Mouse (Mus musculus) liver, embryonic 14.5 days (tissue): ENCODE measurements around the gene Mpc2. TPM values are rescaled to one million over a fixed set of nuclear protein-coding genes. Genes with fewer than 3 reads are reported as not detected.

Source experiments
- ATAC-seq: fragments of 200-750 bp; cut with Nextera tagmentation; 2 replicates; pipeline ENCODE4 v1.8.0; 2017; ENCODE audit warnings: moderate number of reproducible peaks, mild to moderate bottlenecking, moderate library complexity; ENCODE audit not compliant: insufficient read depth
- DNase-seq, 3 experiments: peaks; one replicate each; pipeline ENCODE4 v3.0.0-alpha.2; 2012 to 2013; ENCODE audit warnings: low read depth in 3 of 3, low spot score in 3 of 3
- H3K27ac ChIP-seq: fragments of 300-500 bp; sonication (generic); 2 replicates; pipeline ENCODE4 v1.5.1; 2014; ENCODE audit warnings: moderate library complexity, mild to moderate bottlenecking, control low read depth, inconsistent platforms
- H3K27me3 ChIP-seq: fragments of 300-500 bp; sonication (generic); 2 replicates; pipeline ENCODE4 v1.6.1; 2014; ENCODE audit warnings: mild to moderate bottlenecking, low read length, moderate library complexity; ENCODE audit not compliant: control insufficient read depth, insufficient read depth
- H3K36me3 ChIP-seq: fragments of 300-500 bp; sonication (generic); replicated peaks from 2 replicates; pipeline ENCODE4 v1.6.1; 2014; ENCODE audit warnings: low read depth; ENCODE audit not compliant: control insufficient read depth, insufficient read depth
- H3K4me1 ChIP-seq, 2 experiments: fragments of 200-500 bp in 1 of 2; fragments of 300-500 bp in 1 of 2; sonication (generic) in 1 of 2; replicated peaks; 2 replicates each; pipeline ENCODE4 v1.6.1; 2012 to 2014; ENCODE audit warnings: antibody characterized with exemption in 1 of 2, inconsistent platforms in 1 of 2, low read length in 1 of 2; ENCODE audit not compliant: control insufficient read depth in 2 of 2, insufficient read depth in 2 of 2
- H3K4me2 ChIP-seq: fragments of 300-500 bp; sonication (generic); 2 replicates; pipeline ENCODE4 v1.6.1; 2014; ENCODE audit warnings: low read depth, mild to moderate bottlenecking, control low read depth, moderate library complexity
- H3K4me3 ChIP-seq, 2 experiments: fragments of 200-500 bp in 1 of 2; fragments of 300-500 bp in 1 of 2; sonication (generic) in 1 of 2; 2 replicates each; pipeline ENCODE4 v1.5.1; 2012 to 2014; ENCODE audit warnings: low read depth in 2 of 2, low read length in 2 of 2, mild to moderate bottlenecking in 2 of 2, control low read depth in 1 of 2, inconsistent platforms in 1 of 2, moderate library complexity in 1 of 2; ENCODE audit not compliant: insufficient read depth in 1 of 2
- H3K9ac ChIP-seq: fragments of 300-500 bp; sonication (generic); replicated peaks from 2 replicates; pipeline ENCODE4 v1.6.1; 2014; ENCODE audit warnings: mild to moderate bottlenecking, control low read depth, moderate library complexity
- H3K9me3 ChIP-seq: fragments of 300-500 bp; sonication (generic); 2 replicates; pipeline ENCODE4 v1.6.1; 2016; ENCODE audit warnings: low read length, mixed read lengths; ENCODE audit not compliant: control insufficient read depth
- CTCF ChIP-seq: IDR thresholded peaks from 2 replicates; pipeline ENCODE4 v1.5.1; 2016; ENCODE audit warnings: antibody characterized with exemption, low read depth, control low read depth
- EP300 ChIP-seq: IDR thresholded peaks from 2 replicates; pipeline ENCODE4 v1.6.1; 2016; ENCODE audit warnings: antibody characterized with exemption, low read depth
- WGBS: fragments of 180-500 bp; shearing (Covaris S2); extraction: QIAGEN DNeasy Blood & Tissue Kit; methylation state at CpG from one replicate; pipeline ENCODE4 v1.1.7; 2014; ENCODE audit not compliant: insufficient replicate concordance; 5-methylcytosine and 5-hydroxymethylcytosine counted together
- polyA plus RNA-seq, 2 experiments: library from polyadenylated mRNA; depleted of rRNA in 1 of 2; stranded (reverse) in 1 of 2; unstranded in 1 of 2; fragments of >200 nt; fragmentation: Nextera tagmentation in 1 of 2; extraction: Ambion mirVana in 1 of 2; gene quantifications; 2 replicates each; pipeline versions ENCODE4 v1.2.1 to v1.2.3; 2012 to 2014

Mpc2 gene
- polyA plus RNA-seq, 2 experiments: 65.2 to 270 TPM

- Histone ChIP-seq H3K4me2 (no peak overlapping the region), H3K4me3 (no peak overlapping the region), H3K36me3 (no peaks in the 10 kb centered on the region), H3K27ac (no peak overlapping the region), H3K9ac (no peak overlapping the region), H3K4me1 (no peaks in the 10 kb centered on the region; a peak in 2 of 4 replicates), H3K27me3 (no peaks in the 10 kb centered on the region), H3K9me3 (no peaks in the 10 kb centered on the region)
- TF ChIP-seq EP300: no peak
- TF ChIP-seq CTCF: no peak
- ATAC-seq (0 out of 2 replicates have a peak, but pooled peaks have one; percentile 34), DNase-seq (no peak)
- WGBS: 59% methylated on average over 3 of the region's 3 CpGs
Observed at GRCm38 (mm10) chr1:165440788-165441187, 19.6 kb upstream of the Mpc2 start.

GRCm38 (mm10) chr1:165441201-165441600, 19.2 kb upstream of the Mpc2 start:
- no peak for TF ChIP-seq EP300
- no peak for TF ChIP-seq CTCF
- Histone ChIP-seq H3K27ac (no peak overlapping the region), H3K9ac (no peak overlapping the region), H3K9me3 (no peaks in the 10 kb centered on the region), H3K4me1 (no peaks in the 10 kb centered on the region; a peak in 2 of 4 replicates), H3K36me3 (no peaks in the 10 kb centered on the region), H3K27me3 (no peaks in the 10 kb centered on the region), H3K4me2 (no peak overlapping the region), H3K4me3 (no peak overlapping the region)
- ATAC-seq (0 out of 2 replicates have a peak, but pooled peaks have one; percentile 31), DNase-seq (no peak)

DNA sequence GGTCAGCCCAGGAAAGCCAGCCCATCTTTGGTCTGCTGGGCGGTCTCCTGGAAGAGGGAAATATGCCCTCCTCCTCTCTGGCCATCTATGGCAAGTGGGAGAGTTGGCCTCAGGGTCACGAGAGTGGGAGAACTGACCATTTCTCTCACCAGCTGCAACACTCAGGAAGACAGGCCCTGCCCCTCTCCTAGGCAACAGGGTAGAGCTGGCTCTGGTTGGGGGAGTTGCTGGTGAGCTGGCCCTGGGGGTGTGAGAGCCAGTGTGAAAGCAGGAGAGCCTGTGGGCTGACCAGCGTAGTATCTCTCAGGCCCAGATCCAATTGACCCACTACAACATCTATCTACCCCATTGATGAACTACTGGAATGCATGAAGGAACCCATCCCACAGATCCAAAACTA, 18.7 kb upstream of the Mpc2 start:
- WGBS: 76% methylated on average over 3 of the region's 3 CpGs
- Histone ChIP-seq H3K4me1 (no peaks in the 10 kb centered on the region; a peak in 2 of 4 replicates), H3K36me3 (no peaks in the 10 kb centered on the region), H3K4me3 (no peak overlapping the region), H3K9me3 (no peaks in the 10 kb centered on the region), H3K27ac (no peak overlapping the region), H3K9ac (no peak overlapping the region; the same call in 1 of the 2 replicates), H3K4me2 (no peak overlapping the region), H3K27me3 (no peaks in the 10 kb centered on the region)
- no peak for DNase-seq
- no peak for ATAC-seq
- no peak for TF ChIP-seq EP300
- no peak for TF ChIP-seq CTCF

DNA sequence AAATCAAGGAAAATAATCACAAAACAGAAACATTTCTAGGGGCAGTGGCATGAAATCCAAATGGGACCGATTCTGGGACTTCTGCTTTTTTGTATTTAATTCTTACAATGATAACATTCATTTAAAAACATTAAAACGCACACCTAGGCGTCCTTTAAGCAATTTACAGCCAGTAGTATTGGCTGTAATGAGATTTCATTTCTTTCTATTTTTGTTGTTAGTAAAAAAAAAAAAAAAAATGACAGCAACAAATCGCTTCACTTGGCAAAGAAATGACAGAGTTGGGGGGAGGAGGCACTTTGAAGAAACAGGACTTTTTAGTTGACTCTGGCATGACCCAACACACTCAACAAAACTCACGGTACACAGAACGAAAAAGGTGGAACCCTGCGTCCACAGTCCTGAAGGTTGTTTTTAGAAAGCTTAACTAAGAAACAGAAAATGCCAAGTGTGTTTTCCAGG, 1.4 kb upstream of the Mpc2 start:
- no peaks in the 10 kb centered on the region for H3K27me3 ChIP-seq
- no peaks in the 10 kb centered on the region for H3K9me3 ChIP-seq
- peak overlapping the region; percentile 99 for H3K9ac ChIP-seq
- peaks cover 7 to 8% of the 10 kb centered on the region in 2 experiments; a peak in 3 of 4 replicates for H3K4me1 ChIP-seq
- 8% methylated on average over 7 of the region's 7 CpGs for WGBS
- ATAC-seq (no peak), DNase-seq (no peak)
- peak overlapping the region; percentile 92 for H3K27ac ChIP-seq
- no peaks in the 10 kb centered on the region for H3K36me3 ChIP-seq
- H3K4me2 ChIP-seq: peak overlapping the region; percentile 75
- H3K4me3 ChIP-seq: peak overlapping the region; percentile 95 to 97
- no peak for TF ChIP-seq EP300
- no peak for TF ChIP-seq CTCF

GRCm38 (mm10) chr1:165459503-165460181, 795 bp upstream of the Mpc2 start:
- no peak for TF ChIP-seq EP300
- 0 out of 2 replicates have a peak, but pooled peaks have one; percentile 10 for TF ChIP-seq CTCF
- under 1% methylated on average over 60 of the region's 60 CpGs for WGBS
- H3K4me1 ChIP-seq: peaks cover 7 to 8% of the 10 kb centered on the region in 2 experiments; a peak in 3 of 4 replicates
- no peaks in the 10 kb centered on the region for H3K27me3 ChIP-seq
- H3K4me2 ChIP-seq: peak overlapping the region; percentile 75
- ATAC-seq (peak; percentile 5), DNase-seq (peak in 2 of 3 experiments; percentile 41 to 51)
- no peaks in the 10 kb centered on the region for H3K36me3 ChIP-seq
- peak overlapping the region; percentile 95 to 97 for H3K4me3 ChIP-seq
- peak overlapping the region; percentile 99 for H3K9ac ChIP-seq
- H3K27ac ChIP-seq: peak overlapping the region; percentile 92
- no peaks in the 10 kb centered on the region for H3K9me3 ChIP-seq
